Mouse (Mus musculus): ENCODE data around the gene Krt7.

DNA sequence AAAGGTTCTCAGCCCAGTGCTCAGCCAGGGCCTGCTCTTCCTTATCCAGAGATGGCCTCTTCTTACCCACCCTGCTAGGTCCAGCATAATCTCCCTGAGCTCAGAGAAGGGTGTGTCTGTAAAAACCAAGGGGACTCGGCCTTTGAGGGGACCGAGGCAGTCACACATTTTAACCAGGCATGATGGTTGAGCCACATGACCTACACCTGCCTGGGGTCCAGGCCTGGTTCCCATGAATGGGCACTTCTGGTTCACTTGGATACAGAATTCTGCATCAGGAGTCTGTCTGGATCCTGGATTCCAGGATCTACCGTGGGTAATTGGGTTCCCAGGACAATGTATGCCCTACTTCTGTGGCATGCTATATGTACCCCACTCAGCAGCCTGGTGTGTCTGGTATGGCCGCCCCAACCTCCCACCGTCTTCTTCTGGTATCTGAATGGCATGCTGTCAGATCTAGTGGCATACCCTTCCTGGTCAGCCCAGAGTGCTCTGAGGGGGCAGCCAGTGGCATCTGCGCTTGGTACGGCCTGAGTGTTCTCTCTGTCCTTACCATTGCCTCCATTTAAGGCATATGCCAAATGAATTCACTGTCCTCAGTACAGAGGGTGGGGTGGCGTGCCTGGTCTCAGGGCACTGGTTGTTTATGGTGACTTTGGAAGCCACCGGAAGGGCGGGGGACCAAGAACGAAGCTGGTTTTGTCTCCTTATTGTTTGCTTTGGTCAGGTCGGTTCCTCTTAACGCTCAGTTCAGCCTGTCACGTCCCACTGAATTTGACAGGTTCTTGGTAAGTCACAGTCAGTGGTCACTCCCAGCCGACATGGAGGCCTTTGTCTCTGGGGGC, 39.5 kb upstream of the Krt7 start:
- TF ChIP-seq CTCF (IDR thresholded peaks at IDR 0.05; ENCODE audit: low read depth) (no peak), EP300 (IDR thresholded peaks at IDR 0.05; ENCODE audit: low read depth) (no peak)
